Mouse (Mus musculus): ENCODE data around the gene Pgbd5.
A peak's percentile ranks its signal among the peaks of the same experiment; 100 is the strongest.

The Pgbd5 gene

DNA sequence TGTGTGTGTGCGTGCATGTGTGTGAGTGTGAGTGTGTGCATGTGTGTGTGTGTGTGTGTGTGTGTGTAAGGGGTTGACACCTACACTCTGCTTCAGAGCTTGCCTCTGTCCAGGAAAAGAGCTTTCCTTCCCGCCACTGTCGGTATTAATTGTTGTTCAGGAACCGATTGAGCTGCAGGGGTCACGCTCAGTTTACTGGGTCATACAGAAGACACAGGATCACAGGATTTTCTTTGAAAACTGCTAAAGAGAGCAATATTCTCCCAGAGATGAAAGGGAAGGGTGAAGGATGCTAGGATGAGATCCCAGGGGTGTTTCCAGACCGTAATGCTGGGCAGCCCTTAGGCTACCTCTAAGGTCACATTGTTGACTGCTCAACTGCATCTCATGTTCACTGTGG is at the start of gene Pgbd5:
Pgbd5 (minus strand) TSS at position 101 of the 400 bp plus-strand sequence.
- no peak for DNase-seq (ENCODE audit: low spot score)

- no peak for DNase-seq (ENCODE audit: low spot score)
These were observed 44.1 kb upstream of the Pgbd5 start for GRCm38 (mm10) chr8:124483356-124484115.

DNA sequence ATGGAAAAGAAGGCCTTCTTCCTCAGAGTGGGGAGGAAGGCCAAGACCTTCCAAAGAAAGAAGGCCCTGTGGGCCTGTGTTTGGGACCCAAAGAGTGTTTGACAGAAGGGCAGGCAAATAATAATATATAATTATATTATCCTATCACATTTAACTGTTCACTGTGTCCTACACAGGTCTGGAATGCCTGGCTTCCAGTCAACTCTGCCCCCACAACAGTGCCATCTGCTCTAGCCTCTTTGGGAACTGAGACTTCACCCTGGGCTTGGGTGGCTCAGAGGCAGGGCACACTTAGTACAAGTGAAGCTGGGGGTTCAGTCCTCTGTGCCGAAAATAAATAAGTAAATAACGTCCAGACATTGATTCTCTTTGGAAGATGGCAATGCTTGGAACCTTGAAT is 43.3 kb upstream of the Pgbd5 start:
- no peak for DNase-seq (ENCODE audit: low spot score)

- no peak for DNase-seq (ENCODE audit: low spot score)
These were observed 40.9 kb upstream of the Pgbd5 start for GRCm38 (mm10) chr8:124480321-124480720.

DNA sequence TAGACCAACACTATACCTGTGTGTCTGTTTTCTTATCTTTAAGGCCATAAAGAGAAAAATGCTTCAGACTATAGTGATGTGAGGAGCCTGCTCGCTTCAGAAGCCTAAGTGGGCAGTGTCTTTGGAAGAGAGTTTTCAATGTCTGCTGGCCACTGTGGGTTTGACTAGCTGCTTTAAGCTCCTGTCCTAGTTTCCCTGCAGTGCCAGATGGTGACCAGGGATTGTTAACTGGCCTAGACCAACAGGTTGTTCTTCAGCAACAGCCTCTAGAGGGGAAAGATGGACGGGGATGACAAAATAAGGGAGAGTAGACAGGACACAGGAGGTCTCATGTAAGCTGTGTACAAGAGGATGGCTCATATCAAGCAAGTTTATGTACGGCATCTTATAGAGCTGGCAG is 39.8 kb upstream of the Pgbd5 start:
- DNase-seq (ENCODE audit: low spot score), result no peak

GRCm38 (mm10) chr8:124476701-124477100 is 37.2 kb upstream of the Pgbd5 start:
- no peak for DNase-seq (ENCODE audit: low spot score)

- no peak for DNase-seq (ENCODE audit: low spot score)
These were observed 36.2 kb upstream of the Pgbd5 start for GRCm38 (mm10) chr8:124475690-124476089.

DNA sequence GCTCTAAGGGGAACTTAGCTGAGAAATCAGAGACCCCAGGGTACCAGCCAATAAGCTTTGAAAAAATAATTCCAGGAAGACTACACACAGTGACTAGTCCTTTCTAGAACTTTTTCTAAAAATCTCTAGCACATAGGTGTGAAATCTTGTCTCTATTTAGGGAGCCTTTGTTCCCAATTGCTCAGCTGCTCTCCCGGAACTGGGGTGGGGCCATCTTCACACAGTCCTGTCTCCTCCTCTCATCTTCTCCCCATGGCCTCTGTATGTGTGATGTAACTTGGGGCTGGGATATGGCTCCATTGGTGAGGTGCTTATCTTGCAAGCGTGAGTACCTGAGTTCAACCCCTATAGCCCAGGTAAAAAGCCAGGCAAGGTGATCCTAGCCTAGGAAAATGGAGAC is 25.2 kb upstream of the Pgbd5 start:
- DNase-seq (ENCODE audit: low spot score), result no peak

DNA sequence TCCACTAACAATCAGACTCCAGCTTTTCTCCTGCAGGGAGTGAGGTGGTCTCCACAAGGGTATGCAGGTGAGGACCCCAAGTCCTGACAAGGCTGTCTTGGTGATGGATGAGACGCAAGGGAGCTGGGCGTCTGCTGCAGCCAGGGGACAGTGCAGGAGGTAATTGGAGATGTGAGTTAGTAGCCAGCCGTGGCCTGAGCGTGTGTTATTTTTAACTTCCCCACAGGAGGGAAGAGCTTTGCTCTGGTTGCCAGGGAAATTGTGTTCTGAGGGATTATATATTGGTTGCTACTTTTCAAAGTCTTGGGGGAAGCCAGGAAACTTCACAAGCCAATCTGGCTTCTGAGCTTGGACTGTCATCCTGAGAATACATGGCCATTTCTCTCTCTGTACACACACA is 23.7 kb upstream of the Pgbd5 start:
- DNase-seq (ENCODE audit: low spot score), result no peak

DNA sequence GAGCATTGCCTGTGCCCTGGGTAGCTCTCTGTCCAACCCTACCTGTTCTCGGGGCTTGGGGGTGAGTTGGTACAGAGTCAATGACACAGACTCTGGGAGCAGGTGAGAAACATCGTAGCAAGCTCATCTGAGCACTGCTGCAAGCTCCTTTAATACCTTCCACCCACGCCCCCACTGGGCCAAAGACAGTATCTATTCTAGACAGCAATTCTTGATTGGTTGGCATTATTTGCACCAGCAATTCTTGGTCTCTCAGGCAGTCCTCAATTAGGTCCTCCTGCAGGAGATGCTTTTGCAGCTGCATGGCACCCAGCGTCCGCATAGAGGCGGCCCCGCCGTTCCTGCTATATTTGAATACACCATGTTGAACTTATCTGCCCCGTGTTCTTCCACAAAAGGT is 22.7 kb upstream of the Pgbd5 start:
- DNase-seq (ENCODE audit: low spot score), result no peak

GRCm38 (mm10) chr8:124461103-124461502 is 21.6 kb upstream of the Pgbd5 start:
- no peak for DNase-seq (ENCODE audit: low spot score)

GRCm38 (mm10) chr8:124460660-124461059 is 21.2 kb upstream of the Pgbd5 start:
- DNase-seq (ENCODE audit: low spot score), result no peak

DNA sequence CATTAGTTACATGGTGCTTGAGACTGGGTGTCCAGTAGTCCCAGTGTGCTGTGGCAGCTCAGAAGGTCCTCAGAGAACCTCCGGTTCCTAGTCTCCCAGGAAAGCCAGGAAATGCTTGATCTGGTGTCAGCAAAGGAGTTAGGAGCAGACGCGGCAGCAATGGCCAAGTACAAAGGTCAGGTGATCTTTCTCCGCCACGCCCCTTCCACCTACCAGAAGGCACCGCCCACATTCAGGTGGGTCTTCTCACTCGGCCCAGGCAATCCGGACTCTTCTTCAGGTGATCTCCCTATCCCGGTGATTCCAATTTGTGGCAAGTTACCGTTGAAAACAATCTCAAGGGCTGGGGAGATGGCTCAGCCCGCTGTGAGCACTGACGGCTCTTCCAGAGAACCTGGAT is 20.2 kb upstream of the Pgbd5 start:
- DNase-seq (ENCODE audit: low spot score), result peak; percentile 60

DNA sequence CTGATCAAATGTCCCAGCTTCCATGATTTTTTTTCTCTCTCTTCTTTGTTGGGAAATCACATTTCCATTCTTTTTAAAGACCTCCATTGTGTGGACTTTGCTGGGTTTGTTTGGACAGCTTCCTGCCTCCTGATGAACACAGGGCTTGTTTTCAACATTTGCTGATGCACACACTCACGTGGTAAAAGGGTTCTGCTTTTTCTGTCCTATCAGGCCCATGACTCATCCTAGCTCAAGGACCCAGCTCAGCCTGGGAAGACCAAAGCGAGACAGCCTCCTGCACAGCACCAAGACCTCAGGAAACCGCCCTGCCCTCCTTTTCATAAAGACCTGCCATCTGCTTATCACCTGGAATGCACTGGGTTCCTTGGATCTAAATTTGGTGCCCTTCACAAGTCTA is 15.9 kb upstream of the Pgbd5 start:
- DNase-seq (ENCODE audit: low spot score), result peak; percentile 8

- DNase-seq (ENCODE audit: low spot score), result no peak
These were observed 10.9 kb upstream of the Pgbd5 start for GRCm38 (mm10) chr8:124450192-124450895.

DNA sequence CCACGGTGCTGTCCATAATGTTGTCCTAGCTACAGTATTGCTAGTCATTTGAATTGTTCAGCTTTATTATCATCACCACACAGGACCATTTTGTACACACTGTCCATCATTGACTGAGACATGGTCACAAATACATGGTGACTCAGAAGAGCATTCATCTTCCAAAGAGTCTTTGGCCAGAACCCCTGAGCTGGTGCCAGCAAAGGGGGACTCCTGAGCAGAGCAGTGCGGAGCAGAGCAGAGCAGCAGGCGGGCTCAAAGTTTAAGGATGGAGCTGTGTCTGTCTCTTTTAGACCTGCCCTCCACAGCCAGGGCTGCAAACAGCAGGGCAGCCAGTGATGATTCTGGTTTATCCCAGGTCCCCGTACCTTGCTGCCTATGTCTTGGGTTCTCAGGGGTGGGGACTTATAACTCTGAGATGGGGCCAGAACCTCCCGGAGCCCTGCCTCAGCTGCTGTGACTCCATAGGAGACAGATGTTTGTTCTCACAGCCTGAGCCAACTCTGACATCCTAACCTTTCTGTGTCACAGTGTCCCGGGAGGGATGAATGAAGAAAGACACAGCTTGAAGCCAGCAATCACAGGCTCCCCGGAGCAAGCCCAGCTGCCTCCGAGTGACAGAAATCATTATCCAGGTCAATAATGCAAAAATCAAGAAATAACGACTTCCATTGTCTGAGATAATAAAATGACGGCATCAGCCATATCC is 9.7 kb upstream of the Pgbd5 start:
- DNase-seq (ENCODE audit: low spot score), result no peak

DNA sequence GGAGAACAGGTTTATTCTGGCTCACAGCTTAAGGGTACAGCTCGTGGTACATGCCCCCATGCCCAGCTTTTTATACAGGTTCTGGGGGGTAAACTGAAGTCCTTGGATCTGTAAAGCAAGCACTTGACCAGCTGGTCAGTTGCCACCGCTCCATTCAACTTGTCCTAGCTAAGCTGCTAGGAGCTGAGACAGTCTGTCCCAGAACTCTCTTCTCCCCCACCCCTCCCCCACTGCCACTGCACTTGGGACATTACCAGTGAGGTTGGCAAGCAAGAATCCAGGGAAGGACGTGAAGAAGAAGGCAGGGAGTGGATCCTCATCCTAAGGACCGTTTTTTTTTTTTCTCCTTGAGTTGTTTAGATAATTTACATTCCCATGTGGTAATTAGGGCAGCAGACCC is 2.7 kb downstream of the Pgbd5 start:
- no peak for DNase-seq (ENCODE audit: low spot score)

DNA sequence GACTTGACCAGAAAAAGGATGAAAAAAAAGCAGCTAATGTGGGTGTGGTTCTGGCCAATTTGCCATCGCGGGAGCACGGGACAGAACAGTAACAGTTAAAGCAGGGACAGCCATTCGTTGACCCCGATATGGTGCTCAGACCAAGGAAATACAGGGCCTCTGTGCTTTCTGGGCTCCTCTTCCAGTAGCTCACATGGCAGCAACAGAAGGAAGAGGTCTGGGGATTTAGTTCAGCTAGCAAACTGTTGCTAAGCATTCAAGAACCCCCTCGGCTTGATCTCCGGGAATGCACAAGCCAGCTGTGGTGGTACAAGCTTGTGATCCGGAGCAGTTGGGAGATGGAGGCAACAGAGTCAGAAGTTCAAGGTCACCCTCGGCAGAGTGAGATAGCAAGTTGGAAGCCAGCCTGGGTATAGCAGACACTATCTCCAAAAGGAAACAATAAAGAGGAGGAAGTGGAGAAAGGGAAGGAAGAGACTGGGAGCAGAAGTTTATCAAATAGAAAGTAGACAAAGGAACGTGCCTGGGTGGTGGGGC is 3.7 kb downstream of the Pgbd5 start:
- DNase-seq (ENCODE audit: low spot score), result no peak

- no peak for DNase-seq (ENCODE audit: low spot score)
These were observed 4.3 kb downstream of the Pgbd5 start for GRCm38 (mm10) chr8:124435170-124435569.

DNA sequence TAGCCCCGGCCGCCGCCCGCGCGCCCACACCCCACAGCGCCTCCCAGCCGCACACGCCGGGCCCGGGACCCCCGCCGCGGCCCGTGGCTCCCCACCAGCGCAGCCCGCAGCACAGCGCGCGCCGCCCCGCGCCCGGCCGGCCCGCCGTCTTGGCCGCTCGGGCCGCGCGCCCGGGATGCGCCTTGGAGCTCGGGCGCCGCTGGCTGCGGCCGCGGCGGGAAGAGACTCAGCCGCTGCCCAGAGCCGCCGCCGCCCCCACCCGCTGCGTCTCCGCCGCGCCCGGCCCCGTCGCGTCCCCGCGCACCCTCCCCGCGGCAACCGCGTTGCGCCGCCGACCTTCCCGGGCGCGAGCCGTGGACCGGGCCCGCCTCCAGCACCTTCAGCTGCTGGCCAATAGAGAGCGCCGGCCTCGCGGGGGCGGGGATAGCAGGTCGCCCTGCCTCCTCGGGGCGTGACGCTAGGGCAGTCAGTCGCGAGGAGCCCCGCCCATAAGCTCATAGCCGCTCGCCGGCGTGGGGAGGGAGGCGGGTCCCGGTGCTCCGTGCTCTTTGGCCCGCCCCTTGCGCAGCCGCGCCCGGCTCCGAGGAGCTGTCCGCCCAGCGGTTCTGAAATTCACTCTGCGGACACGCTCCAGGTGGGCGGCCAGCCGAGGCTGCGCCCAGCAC is 5.2 kb downstream of the Pgbd5 start:
- peak; percentile 95 for DNase-seq (ENCODE audit: low spot score)

GRCm38 (mm10) chr8:124433451-124434125 is 5.9 kb downstream of the Pgbd5 start:
- peak; percentile 9 for DNase-seq (ENCODE audit: low spot score)

GRCm38 (mm10) chr8:124430881-124431280 is 8.6 kb downstream of the Pgbd5 start:
- DNase-seq (ENCODE audit: low spot score), result no peak

Measured in yolk sac, embryonic 10.5 days (tissue).